Mouse (Mus musculus) embryonic facial prominence, embryonic 11.5 days (tissue): Measurements from ENCODE around the gene Nudcd3. TPM values are rescaled to one million over a fixed set of nuclear protein-coding genes. Genes with fewer than 3 reads are reported as not detected.

Source experiments
- ATAC-seq: fragments of 200-750 bp; cut with Nextera tagmentation; replicated peaks from 2 replicates; pipeline ENCODE4 v1.8.0; 2017; ENCODE audit warnings: low read depth; ENCODE audit not compliant: insufficient number of reproducible peaks, low FRiP score, low TSS enrichment
- DNase-seq: peaks from one replicate; pipeline ENCODE4 v3.0.0-alpha.2; 2015; ENCODE audit warnings: low spot score
- H3K27ac ChIP-seq: fragments of 300-500 bp; sonication (generic); replicated peaks from 2 replicates; pipeline ENCODE4 v1.5.1; 2014; ENCODE audit warnings: mild to moderate bottlenecking, low read depth, low read length, control low read depth
- H3K27me3 ChIP-seq: fragments of 300-500 bp; sonication (generic); 2 replicates; pipeline ENCODE4 v1.6.1; 2014; ENCODE audit warnings: mild to moderate bottlenecking, low read length, moderate library complexity, mixed read lengths; ENCODE audit not compliant: control insufficient read depth, insufficient read depth
- H3K36me3 ChIP-seq: fragments of 300-500 bp; sonication (generic); replicated peaks from 2 replicates; pipeline ENCODE4 v1.6.1; 2014; ENCODE audit warnings: low read depth, mild to moderate bottlenecking, low read length, moderate library complexity, mixed read lengths; ENCODE audit not compliant: control insufficient read depth, insufficient read depth
- H3K4me1 ChIP-seq: fragments of 300-500 bp; sonication (generic); 2 replicates; pipeline ENCODE4 v1.6.1; 2014; ENCODE audit warnings: low read length, mixed read lengths; ENCODE audit not compliant: control insufficient read depth, insufficient read depth
- H3K4me2 ChIP-seq: fragments of 300-500 bp; sonication (generic); 2 replicates; pipeline ENCODE4 v1.6.1; 2014; ENCODE audit warnings: low read depth, mild to moderate bottlenecking, control low read depth, low read length, moderate library complexity
- H3K4me3 ChIP-seq: fragments of 300-500 bp; sonication (generic); 2 replicates; pipeline ENCODE4 v1.5.1; 2014; ENCODE audit warnings: low read depth, low read length, control low read depth
- H3K9ac ChIP-seq: fragments of 300-500 bp; sonication (generic); replicated peaks from 2 replicates; pipeline ENCODE4 v1.6.1; 2014; ENCODE audit warnings: mild to moderate bottlenecking, control low read depth, low read length
- H3K9me3 ChIP-seq: fragments of 300-500 bp; sonication (generic); replicated peaks from 2 replicates; pipeline ENCODE4 v1.6.1; 2016; ENCODE audit warnings: mild to moderate bottlenecking, low read length, inconsistent platforms, mixed read lengths; ENCODE audit not compliant: control insufficient read depth
- WGBS: fragments of 180-500 bp; shearing (Covaris S2); extraction: QIAGEN DNeasy Blood & Tissue Kit; methylation state at CpG from one replicate; pipeline ENCODE4 v1.1.7; 2014; 5-methylcytosine and 5-hydroxymethylcytosine counted together
- polyA plus RNA-seq: library from polyadenylated mRNA; unstranded; fragments of >200 nt; fragmentation: Nextera tagmentation; extraction: Ambion mirVana; gene quantifications from 2 replicates; pipeline ENCODE4 v1.2.1, GENCODE M21; 2014

Nudcd3 gene
- polyA plus RNA-seq, 1 experiment from 2014 or later: 41.7 TPM

DNA sequence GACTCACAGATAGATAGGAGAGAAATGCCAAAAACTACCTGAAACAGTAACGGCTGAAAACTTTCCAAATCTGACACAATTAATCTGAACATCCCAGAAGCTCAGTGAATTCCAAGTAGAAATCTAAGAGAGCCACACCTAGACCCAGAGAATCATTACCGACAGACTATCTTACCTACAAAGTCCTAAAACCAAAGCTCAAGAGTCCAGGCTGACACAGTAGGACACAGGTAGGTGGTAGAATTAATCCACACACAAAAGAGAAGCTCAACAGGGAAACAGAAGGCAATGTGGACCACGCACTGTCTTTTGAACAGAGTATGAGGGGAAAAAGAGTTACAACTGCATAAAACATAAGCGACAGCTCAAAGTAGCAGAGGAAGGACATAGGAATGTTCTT lies 67.3 kb downstream of the Nudcd3 start:
- no peaks in the 10 kb centered on the region for H3K27me3 ChIP-seq
- no peaks in the 10 kb centered on the region for H3K9me3 ChIP-seq
- H3K27ac ChIP-seq: no peak overlapping the region
- no peaks in the 10 kb centered on the region for H3K4me1 ChIP-seq
- no peaks in the 10 kb centered on the region for H3K36me3 ChIP-seq
- DNase-seq: no peak
- no peak overlapping the region for H3K4me3 ChIP-seq
- H3K4me2 ChIP-seq: no peak overlapping the region
- no peak for ATAC-seq
- H3K9ac ChIP-seq: no peak overlapping the region
- 89% methylated on average over 4 of the region's 4 CpGs for WGBS

DNA sequence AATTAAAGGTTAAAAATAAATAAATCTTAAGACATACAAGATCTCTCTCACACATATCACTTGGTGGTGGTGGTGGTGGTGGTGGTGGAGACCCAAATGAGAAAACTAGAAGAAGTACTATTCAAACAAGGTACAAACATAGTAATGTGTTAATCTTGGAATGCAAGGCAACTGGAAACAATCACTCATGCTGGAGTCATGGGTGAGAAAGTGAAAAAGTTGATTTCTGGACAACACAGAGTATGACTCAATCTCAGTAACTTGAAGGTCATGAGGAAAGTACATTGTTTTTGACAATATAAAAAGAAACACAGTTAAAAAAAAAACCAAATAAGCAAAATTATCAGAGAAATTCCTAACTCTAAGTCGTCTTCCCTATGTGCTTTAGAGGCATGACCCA lies 69.6 kb downstream of the Nudcd3 start:
- 64% methylated on average over 1 of the region's 1 CpGs for WGBS
- Histone ChIP-seq H3K27me3 (no peaks in the 10 kb centered on the region), H3K4me3 (no peak overlapping the region), H3K4me1 (no peaks in the 10 kb centered on the region), H3K27ac (no peak overlapping the region), H3K9ac (no peak overlapping the region), H3K9me3 (no peaks in the 10 kb centered on the region), H3K4me2 (no peak overlapping the region), H3K36me3 (no peaks in the 10 kb centered on the region)
- DNase-seq: no peak
- no peak for ATAC-seq

- Histone ChIP-seq H3K4me2 (no peak overlapping the region), H3K4me3 (no peak overlapping the region), H3K9ac (no peak overlapping the region), H3K27ac (no peak overlapping the region), H3K27me3 (no peaks in the 10 kb centered on the region), H3K36me3 (no peaks in the 10 kb centered on the region), H3K4me1 (no peaks in the 10 kb centered on the region), H3K9me3 (no peaks in the 10 kb centered on the region)
- 94% methylated on average over 1 of the region's 1 CpGs for WGBS
- ATAC-seq: no peak
- no peak for DNase-seq
Observed at GRCm38 (mm10) chr11:6123605-6124120, 76.6 kb downstream of the Nudcd3 start.

DNA sequence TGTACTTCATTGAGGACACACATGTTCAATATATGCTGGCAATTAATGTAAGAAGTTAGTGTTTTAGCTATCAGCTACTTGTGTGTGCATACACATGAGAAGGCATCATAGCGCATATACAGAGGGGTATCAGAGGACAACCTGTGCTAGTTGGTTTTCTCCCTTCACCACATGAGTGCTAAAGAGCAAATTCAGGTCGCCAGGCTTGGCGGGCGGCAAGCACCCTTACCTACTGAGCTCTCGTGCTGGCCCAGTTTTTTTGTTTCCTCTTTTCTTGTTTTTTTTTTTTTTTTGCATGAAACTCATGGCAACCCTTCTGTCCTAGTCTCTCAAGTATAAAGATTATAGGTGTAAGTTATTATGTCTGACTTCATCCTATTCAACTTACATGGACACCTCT lies 77.6 kb downstream of the Nudcd3 start:
- Histone ChIP-seq H3K4me1 (no peaks in the 10 kb centered on the region), H3K4me2 (no peak overlapping the region), H3K27me3 (no peaks in the 10 kb centered on the region), H3K9me3 (no peaks in the 10 kb centered on the region), H3K36me3 (no peaks in the 10 kb centered on the region), H3K4me3 (no peak overlapping the region), H3K9ac (no peak overlapping the region), H3K27ac (no peak overlapping the region)
- no peak for DNase-seq
- no peak for ATAC-seq
- 89% methylated on average over 5 of the region's 5 CpGs for WGBS

- WGBS: 78% methylated on average over 11 of the region's 11 CpGs
- no peak overlapping the region for H3K27ac ChIP-seq
- H3K9me3 ChIP-seq: no peaks in the 10 kb centered on the region
- no peak for DNase-seq
- no peak for ATAC-seq
- no peaks in the 10 kb centered on the region for H3K36me3 ChIP-seq
- no peaks in the 10 kb centered on the region for H3K4me1 ChIP-seq
- no peak overlapping the region for H3K4me3 ChIP-seq
- no peaks in the 10 kb centered on the region for H3K27me3 ChIP-seq
- H3K4me2 ChIP-seq: no peak overlapping the region
- no peak overlapping the region for H3K9ac ChIP-seq
Observed at GRCm38 (mm10) chr11:6120596-6120995, 79.6 kb downstream of the Nudcd3 start.

- no peak for DNase-seq
- H3K27ac ChIP-seq: no peak overlapping the region
- H3K36me3 ChIP-seq: no peaks in the 10 kb centered on the region
- no peak for ATAC-seq
- H3K4me1 ChIP-seq: no peaks in the 10 kb centered on the region
- H3K9ac ChIP-seq: no peak overlapping the region
- H3K9me3 ChIP-seq: no peaks in the 10 kb centered on the region
- H3K27me3 ChIP-seq: no peaks in the 10 kb centered on the region
- H3K4me3 ChIP-seq: no peak overlapping the region
- no peak overlapping the region for H3K4me2 ChIP-seq
- WGBS: 92% methylated on average over 6 of the region's 6 CpGs
Observed at GRCm38 (mm10) chr11:6120001-6120400, 80.2 kb downstream of the Nudcd3 start.

DNA sequence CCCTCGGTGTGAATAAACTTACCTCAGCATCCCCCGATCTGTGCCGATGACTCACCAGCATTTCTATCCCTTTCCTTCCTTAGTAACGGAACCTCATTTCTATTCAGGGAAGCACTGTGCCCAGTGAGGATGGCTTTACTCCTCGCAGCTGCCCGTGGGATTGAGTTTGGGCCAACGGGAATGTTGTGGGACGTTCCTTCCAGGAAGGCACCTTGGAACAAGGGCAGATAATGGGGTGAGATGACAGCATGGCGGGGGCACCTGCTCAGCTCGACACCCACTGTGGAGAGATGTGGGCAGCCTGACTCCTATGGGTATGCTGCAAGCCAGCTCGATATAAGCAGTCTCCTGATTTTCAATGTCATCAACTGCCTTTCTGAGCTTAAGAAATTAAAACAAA lies 80.9 kb downstream of the Nudcd3 start:
- Histone ChIP-seq H3K4me1 (no peaks in the 10 kb centered on the region), H3K36me3 (no peaks in the 10 kb centered on the region), H3K27me3 (no peaks in the 10 kb centered on the region), H3K9ac (no peak overlapping the region), H3K4me2 (no peak overlapping the region), H3K27ac (no peak overlapping the region), H3K4me3 (no peak overlapping the region), H3K9me3 (no peaks in the 10 kb centered on the region)
- no peak for ATAC-seq
- WGBS: 94% methylated on average over 11 of the region's 11 CpGs
- DNase-seq: no peak

GRCm38 (mm10) chr11:6117956-6118355 lies 82.3 kb downstream of the Nudcd3 start:
- Histone ChIP-seq H3K4me1 (no peaks in the 10 kb centered on the region), H3K4me3 (no peak overlapping the region), H3K9me3 (no peaks in the 10 kb centered on the region), H3K27ac (no peak overlapping the region), H3K4me2 (no peak overlapping the region), H3K9ac (no peak overlapping the region), H3K27me3 (no peaks in the 10 kb centered on the region), H3K36me3 (no peaks in the 10 kb centered on the region)
- DNase-seq (no peak), ATAC-seq (no peak)
- WGBS: 88% methylated on average over 2 of the region's 2 CpGs
